Mouse (Mus musculus) liver, adult 2 months (tissue): ENCODE results near the gene Ankrd13d.

Experiments used
- CTCF ChIP-seq: fragments of 200-500 bp; IDR thresholded peaks from 2 replicates; pipeline ENCODE4 v1.5.1; 2011; ENCODE audit warnings: low read depth, low read length, control low read depth
- POLR2A ChIP-seq: fragments of 200-500 bp; IDR thresholded peaks from 2 replicates; pipeline ENCODE4 v1.6.1; 2011; ENCODE audit warnings: low read length, control low read depth; ENCODE audit not compliant: insufficient read depth; ENCODE audit errors: extremely low read depth

DNA sequence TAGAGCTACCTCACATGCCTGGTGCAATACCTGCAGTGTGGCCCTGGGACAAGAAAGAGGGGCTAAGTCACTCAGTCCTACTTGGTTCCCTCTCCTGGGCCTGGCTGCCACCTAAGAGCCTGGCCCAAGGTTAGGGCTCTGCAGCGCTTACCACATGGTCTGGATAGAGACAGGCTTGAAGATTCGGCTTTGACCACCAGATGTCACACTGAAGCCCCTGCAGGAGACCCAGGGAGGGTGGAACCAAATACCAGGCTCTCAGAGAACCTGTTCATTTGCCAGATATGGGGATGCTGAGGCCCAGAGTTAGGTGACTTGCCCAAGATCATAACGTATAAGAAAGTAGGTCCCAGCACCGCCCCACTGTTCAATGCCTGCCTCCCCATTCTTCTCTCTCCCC lies 17.0 kb downstream of the Ankrd13d start:
- TF ChIP-seq CTCF (no peak), POLR2A (no peak)
